Mouse (Mus musculus) stomach, embryonic 15.5 days (tissue): ENCODE results near the gene Zfp46. TPM values are rescaled to one million over a fixed set of nuclear protein-coding genes. Genes with fewer than 3 reads are reported as not detected.

Experiments
- ATAC-seq: fragments of 200-750 bp; cut with Nextera tagmentation; 2 replicates; pipeline ENCODE4 v1.8.0; 2017; ENCODE audit warnings: low read depth, moderate number of reproducible peaks, moderate TSS enrichment; ENCODE audit not compliant: insufficient read depth, low FRiP score
- H3K27ac ChIP-seq: fragments of 300-500 bp; sonication (generic); 2 replicates; pipeline ENCODE4 v1.5.1; 2015; ENCODE audit warnings: mild to moderate bottlenecking, inconsistent platforms
- H3K27me3 ChIP-seq: fragments of 300-500 bp; sonication (generic); replicated peaks from 2 replicates; pipeline ENCODE4 v1.6.1; 2015; ENCODE audit warnings: inconsistent platforms
- H3K36me3 ChIP-seq: fragments of 300-500 bp; sonication (generic); 2 replicates; pipeline ENCODE4 v1.6.1; 2015; ENCODE audit warnings: inconsistent platforms
- H3K4me1 ChIP-seq: fragments of 300-500 bp; sonication (generic); 2 replicates; pipeline ENCODE4 v1.6.1; 2015; ENCODE audit warnings: inconsistent platforms
- H3K4me2 ChIP-seq: fragments of 300-500 bp; sonication (generic); 2 replicates; pipeline ENCODE4 v1.6.1; 2015; ENCODE audit warnings: mild to moderate bottlenecking, inconsistent platforms
- H3K4me3 ChIP-seq: fragments of 300-500 bp; sonication (generic); replicated peaks from 2 replicates; pipeline ENCODE4 v1.5.1; 2015; ENCODE audit warnings: inconsistent platforms
- H3K9ac ChIP-seq: fragments of 300-500 bp; sonication (generic); 2 replicates; pipeline ENCODE4 v1.6.1; 2015; ENCODE audit warnings: inconsistent platforms
- H3K9me3 ChIP-seq: fragments of 300-500 bp; sonication (generic); 2 replicates; pipeline ENCODE4 v1.6.1; 2016; ENCODE audit warnings: inconsistent platforms
- WGBS: fragments of 180-500 bp; shearing (Covaris S2); methylation state at CpG from one replicate; pipeline ENCODE4 v1.1.7; 2015; 5-methylcytosine and 5-hydroxymethylcytosine counted together
- polyA plus RNA-seq: library from polyadenylated mRNA; unstranded; fragments of >200 nt; fragmentation: Nextera tagmentation; extraction: Ambion mirVana; gene quantifications from 2 replicates; pipeline ENCODE4 v1.2.1, GENCODE M21; 2015

Gene Zfp46
- polyA plus RNA-seq, 1 experiment from 2014 or later: 21.0 TPM

- 87% methylated on average over 5 of the region's 5 CpGs for WGBS
- H3K9me3 ChIP-seq: no peaks in the 10 kb centered on the region
- H3K36me3 ChIP-seq: peaks cover 30% of the 10 kb centered on the region
- H3K4me2 ChIP-seq: no peak overlapping the region
- H3K4me3 ChIP-seq: no peak overlapping the region
- ATAC-seq: no peak
- H3K27me3 ChIP-seq: no peaks in the 10 kb centered on the region
- no peaks in the 10 kb centered on the region for H3K4me1 ChIP-seq
- H3K27ac ChIP-seq: no peak overlapping the region
- H3K9ac ChIP-seq: no peak overlapping the region
Measured at GRCm38 (mm10) chr4:136327238-136327637, 42.8 kb downstream of the Zfp46 start.

GRCm38 (mm10) chr4:136328115-136328514, 43.6 kb downstream of the Zfp46 start:
- Histone ChIP-seq H3K4me1 (no peaks in the 10 kb centered on the region), H3K27me3 (no peaks in the 10 kb centered on the region), H3K4me2 (no peak overlapping the region), H3K9me3 (no peaks in the 10 kb centered on the region), H3K27ac (no peak overlapping the region), H3K4me3 (no peak overlapping the region), H3K36me3 (peaks cover 36% of the 10 kb centered on the region), H3K9ac (no peak overlapping the region)
- no peak for ATAC-seq

GRCm38 (mm10) chr4:136331709-136332108, 47.2 kb downstream of the Zfp46 start:
- Histone ChIP-seq H3K4me3 (no peak overlapping the region), H3K4me2 (no peak overlapping the region), H3K9ac (no peak overlapping the region), H3K36me3 (peaks cover 27% of the 10 kb centered on the region), H3K4me1 (no peaks in the 10 kb centered on the region), H3K9me3 (no peaks in the 10 kb centered on the region), H3K27me3 (no peaks in the 10 kb centered on the region), H3K27ac (no peak overlapping the region)
- ATAC-seq: no peak
- WGBS: 93% methylated on average over 3 of the region's 3 CpGs

GRCm38 (mm10) chr4:136333191-136333590, 48.7 kb downstream of the Zfp46 start:
- no peak for ATAC-seq
- Histone ChIP-seq H3K4me3 (no peak overlapping the region), H3K27me3 (no peaks in the 10 kb centered on the region), H3K4me1 (no peaks in the 10 kb centered on the region), H3K36me3 (peaks cover 24% of the 10 kb centered on the region), H3K9ac (no peak overlapping the region), H3K27ac (no peak overlapping the region), H3K9me3 (no peaks in the 10 kb centered on the region), H3K4me2 (no peak overlapping the region)
- 78% methylated on average over 3 of the region's 3 CpGs for WGBS

GRCm38 (mm10) chr4:136335065-136335464, 50.6 kb downstream of the Zfp46 start:
- H3K4me1 ChIP-seq: no peaks in the 10 kb centered on the region
- H3K27me3 ChIP-seq: no peaks in the 10 kb centered on the region
- no peak overlapping the region for H3K4me3 ChIP-seq
- H3K4me2 ChIP-seq: no peak overlapping the region
- 55% methylated on average over 2 of the region's 2 CpGs for WGBS
- no peak overlapping the region for H3K27ac ChIP-seq
- no peak overlapping the region for H3K9ac ChIP-seq
- H3K36me3 ChIP-seq: peaks cover 16% of the 10 kb centered on the region; the same call in 1 of the 2 replicates
- no peaks in the 10 kb centered on the region for H3K9me3 ChIP-seq
- ATAC-seq: no peak

GRCm38 (mm10) chr4:136337129-136337528, 52.6 kb downstream of the Zfp46 start:
- no peak for ATAC-seq
- Histone ChIP-seq H3K27me3 (no peaks in the 10 kb centered on the region), H3K9ac (no peak overlapping the region), H3K4me3 (no peak overlapping the region), H3K9me3 (no peaks in the 10 kb centered on the region), H3K27ac (no peak overlapping the region), H3K4me1 (no peaks in the 10 kb centered on the region), H3K36me3 (peaks cover 10% of the 10 kb centered on the region; the same call in 1 of the 2 replicates), H3K4me2 (no peak overlapping the region)
- WGBS: 65% methylated on average over 4 of the region's 4 CpGs

Other genes starting within 250 kb of the Zfp46 start
- gene Rpl11, start 231.3 kb upstream of the Zfp46 start, polyA plus RNA-seq: 336 and 456 TPM in 2 replicates
- 274 and 292 TPM in 2 replicates for gene Id3, start 141.2 kb upstream of the Zfp46 start, polyA plus RNA-seq
- 8.6 and 11.4 TPM in 2 replicates for gene E2f2, start 112.3 kb upstream of the Zfp46 start, polyA plus RNA-seq
- 6.4 and 7.8 TPM in 2 replicates for gene Asap3, start 78.3 kb upstream of the Zfp46 start, polyA plus RNA-seq
- 18.9 and 20.8 TPM in 2 replicates for gene Tcea3, start 37.0 kb upstream of the Zfp46 start, polyA plus RNA-seq
- gene Hnrnpr, start 26.3 kb downstream of the Zfp46 start, polyA plus RNA-seq: 143 and 149 TPM in 2 replicates
- 0.30 and 0.31 TPM in 2 replicates for gene Htr1d, start 138.8 kb downstream of the Zfp46 start, polyA plus RNA-seq
- 0.32 and 0.41 TPM in 2 replicates for gene 6030445D17Rik, start 177.6 kb downstream of the Zfp46 start, polyA plus RNA-seq
- 106 and 110 TPM in 2 replicates for gene Luzp1, start 185.1 kb downstream of the Zfp46 start, polyA plus RNA-seq